Mouse (Mus musculus): Measurements from ENCODE around the gene Phxr2. TPM values are rescaled to one million over a fixed set of nuclear protein-coding genes. Genes with fewer than 3 reads are reported as not detected.

Phxr2 gene
- total RNA-seq, 1 experiment from 2014 or later: not detected

- no peak for DNase-seq
These were observed 6.6 kb upstream of the Phxr2 start for GRCm38 (mm10) chr10:99132595-99133272.

- no peak for DNase-seq
These were observed 6.1 kb upstream of the Phxr2 start for GRCm38 (mm10) chr10:99132189-99132588.

DNA sequence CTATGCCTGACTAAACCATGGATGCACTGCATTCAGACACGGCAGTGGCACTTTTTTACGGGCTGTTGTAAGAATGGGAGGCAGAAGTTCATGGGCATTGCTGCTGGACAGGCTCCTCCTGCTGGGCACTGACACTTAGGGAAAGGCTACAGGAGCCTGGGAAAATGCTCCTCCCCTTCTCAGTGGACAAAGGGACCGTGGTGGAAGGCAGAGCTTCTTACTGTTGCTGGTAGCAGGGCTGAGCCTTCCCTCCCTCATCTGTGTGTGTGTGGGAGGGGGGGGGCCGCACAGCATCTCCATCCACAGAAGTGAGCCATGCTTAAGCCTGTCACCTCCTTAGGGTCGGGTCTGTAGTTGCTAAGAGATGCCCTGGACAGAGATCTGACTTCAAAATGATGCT is 5.2 kb upstream of the Phxr2 start:
- DNase-seq: no peak

- no peak for DNase-seq
These were observed 4.5 kb upstream of the Phxr2 start for GRCm38 (mm10) chr10:99130611-99131010.

DNA sequence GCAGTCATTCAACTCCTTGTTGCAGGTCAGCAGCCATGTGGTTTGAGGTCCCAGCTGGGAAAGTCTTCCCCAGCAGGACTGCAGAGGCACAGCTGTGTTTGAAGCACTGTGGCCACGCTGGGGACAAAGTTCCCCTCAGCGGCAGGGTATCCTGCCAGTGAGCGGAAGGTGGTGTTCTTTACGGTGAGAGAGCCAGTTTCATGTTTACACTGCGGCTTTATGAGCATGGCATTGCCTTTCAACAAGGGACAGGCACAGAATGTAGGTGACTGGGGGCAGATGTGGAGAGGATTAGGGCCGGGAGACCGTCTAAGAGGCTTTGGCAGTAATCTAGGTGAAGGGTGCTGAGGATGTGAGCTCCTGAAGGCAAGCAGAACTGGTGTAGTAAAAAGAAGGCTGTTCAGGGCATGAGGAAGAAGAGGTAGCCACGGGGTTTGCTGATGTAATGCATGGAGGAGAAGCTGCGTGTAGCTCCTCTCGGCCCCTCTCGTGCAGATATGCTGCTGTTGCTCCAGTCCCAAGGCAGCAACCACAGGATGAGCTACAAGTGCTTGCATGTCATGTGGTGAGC is 1.7 kb upstream of the Phxr2 start:
- DNase-seq: no peak

DNA sequence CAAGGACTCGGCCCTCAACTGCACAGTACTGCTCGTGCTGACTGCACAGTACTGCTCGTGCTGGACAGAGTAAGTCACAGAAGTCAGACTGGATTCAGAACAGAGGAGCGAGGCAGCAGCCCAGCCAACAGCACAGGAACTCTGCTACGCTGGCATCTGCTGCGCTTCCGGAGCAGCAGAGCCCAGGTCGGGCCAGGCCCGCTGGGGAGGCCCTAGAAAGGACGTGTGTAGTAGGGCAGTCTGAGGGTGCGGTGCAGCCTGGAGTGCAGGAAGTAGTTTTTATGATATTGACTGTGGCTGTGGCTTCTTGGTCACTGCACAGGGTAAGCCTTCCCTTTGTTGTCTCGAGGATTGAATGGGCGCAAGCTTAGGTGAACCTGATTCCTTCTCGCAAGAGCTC is 829 bp upstream of the Phxr2 start:
- DNase-seq: no peak

GRCm38 (mm10) chr10:99119471-99119870 is 6.7 kb downstream of the Phxr2 start:
- no peak for DNase-seq

DNA sequence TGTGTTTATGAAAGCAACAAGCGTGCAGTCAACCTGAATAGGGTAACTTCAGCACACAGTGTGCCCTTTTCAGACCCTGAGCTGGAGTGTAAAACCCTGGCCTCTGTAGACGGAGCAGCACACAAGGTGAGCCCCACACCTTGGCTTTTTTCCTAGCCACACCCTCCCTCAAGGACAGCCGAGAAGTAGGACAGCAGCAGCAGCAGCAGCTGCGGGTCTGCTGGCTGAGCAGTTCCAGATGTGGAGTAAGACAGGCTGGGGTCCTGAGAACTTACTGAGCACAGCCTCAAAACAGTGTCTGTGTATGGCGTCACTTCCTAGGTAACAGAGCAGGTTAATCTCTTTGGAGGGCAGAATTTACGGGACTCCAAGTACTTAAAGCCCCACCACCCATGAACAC is 7.4 kb downstream of the Phxr2 start:
- DNase-seq: no peak

DNA sequence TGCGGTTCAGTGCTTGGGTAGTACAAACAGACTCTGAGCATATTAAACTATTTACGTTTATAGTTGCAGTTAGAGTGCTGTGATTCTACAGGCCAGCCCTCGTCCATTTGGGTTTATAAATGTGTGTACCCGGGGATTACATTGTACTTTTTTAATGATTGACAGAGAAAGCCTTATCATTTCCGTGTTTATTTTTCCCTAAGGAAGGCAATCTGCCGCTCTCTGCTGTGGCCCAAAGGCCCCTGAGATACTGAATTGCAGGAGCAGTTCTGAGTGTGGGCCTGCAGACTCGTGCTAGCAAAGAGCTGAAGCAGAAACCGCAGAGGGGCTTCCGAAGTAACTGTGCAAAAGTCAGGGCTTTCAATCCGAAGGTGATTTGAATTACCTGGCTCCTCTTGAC is 8.2 kb downstream of the Phxr2 start:
- no peak for DNase-seq

DNA sequence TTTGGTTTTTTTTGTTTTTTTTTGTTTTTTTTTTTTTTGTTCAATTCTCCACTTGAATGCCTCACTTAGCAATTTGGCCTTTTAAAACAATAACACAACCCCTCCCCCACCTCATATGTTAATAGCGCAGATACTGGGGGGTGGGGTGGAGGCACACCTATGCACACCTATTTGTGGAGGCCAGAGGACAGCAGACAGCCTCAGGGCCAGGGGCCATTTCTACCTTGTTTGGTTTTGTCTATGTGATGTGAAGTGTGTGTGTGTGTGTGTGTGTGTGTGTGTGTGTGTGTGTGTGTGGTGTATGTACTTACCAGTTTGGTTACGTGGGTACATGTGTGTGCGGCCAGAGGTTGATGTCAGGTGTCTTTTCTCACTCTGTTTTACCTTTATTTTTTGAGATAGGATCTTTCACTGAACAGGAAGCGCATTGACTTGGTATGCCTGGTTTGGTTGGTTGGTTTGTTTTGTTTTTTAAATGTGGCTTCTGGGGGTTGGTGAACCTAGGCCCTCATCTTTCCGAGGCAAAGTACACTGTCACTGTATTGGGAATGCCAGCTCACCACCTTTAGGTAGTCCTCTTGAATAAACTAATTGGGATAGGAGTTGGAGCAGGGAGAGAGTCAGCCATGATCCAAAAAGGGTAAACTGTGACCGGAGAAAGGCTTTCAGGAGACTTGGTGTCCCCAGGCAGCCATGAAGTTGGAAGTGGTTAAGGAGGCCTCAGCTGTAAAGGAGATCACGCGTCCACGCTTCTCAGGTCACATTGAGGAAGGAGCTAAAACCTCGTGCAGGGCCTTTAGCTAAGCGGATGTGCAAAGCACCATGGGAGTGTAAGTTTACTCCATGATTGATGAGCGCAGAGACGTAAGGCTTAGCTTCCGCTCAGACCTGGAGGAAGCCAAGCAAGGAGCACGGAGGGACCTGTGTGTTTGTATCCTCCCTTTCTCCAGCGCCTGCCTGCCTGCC is 9.2 kb downstream of the Phxr2 start:
- DNase-seq: no peak

DNA sequence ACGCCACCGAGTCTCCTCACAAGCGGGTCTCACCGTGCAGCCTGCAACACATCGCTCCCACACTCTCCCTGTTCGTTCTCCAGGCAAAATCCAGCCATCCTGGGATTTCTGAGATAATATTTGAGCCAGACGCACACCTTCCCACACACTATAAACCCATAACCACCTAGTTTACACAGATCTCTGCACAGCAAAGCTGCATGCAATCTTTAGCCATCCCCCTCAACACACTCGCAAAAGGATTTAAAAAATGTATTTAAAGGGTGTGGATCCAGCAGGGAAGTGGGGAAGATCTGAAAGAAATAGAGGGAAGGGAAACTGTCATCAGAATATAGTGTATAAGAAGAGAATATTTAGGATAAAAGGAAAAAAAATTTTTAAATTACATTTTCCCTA is 9.9 kb downstream of the Phxr2 start:
- DNase-seq: no peak

- DNase-seq: no peak
These were observed 10.5 kb downstream of the Phxr2 start for GRCm38 (mm10) chr10:99115471-99116236.

GRCm38 (mm10) chr10:99114295-99114694 is 11.8 kb downstream of the Phxr2 start:
- no peak for DNase-seq

- DNase-seq: no peak
These were observed 12.6 kb downstream of the Phxr2 start for GRCm38 (mm10) chr10:99113533-99113932.

GRCm38 (mm10) chr10:99108431-99108982 is 17.6 kb downstream of the Phxr2 start:
- DNase-seq: no peak

DNA sequence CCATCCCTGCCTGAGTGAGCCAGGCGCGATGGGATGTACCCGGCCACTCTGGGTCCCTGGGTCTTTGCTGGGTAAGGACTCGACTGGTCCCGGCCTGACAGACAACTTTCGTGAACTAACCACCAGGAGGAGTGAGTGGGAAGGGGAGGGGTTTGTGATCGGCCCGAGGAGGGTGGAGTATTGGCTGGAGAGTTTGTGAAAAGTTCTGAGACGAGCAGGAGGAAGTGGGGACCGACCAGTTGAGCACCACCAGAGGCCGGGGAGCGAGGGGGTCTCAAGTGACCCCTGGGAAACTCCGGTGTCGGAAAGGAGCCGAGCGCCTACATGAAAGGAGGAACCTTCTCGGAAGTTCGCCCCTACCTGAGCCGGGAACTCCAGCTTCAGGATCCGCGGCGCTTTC is 18.2 kb downstream of the Phxr2 start, which contains the start of gene Galnt4:
Gene Galnt4 (plus strand): TSS at position 196 of the 400 bp plus-strand sequence.
- peak; percentile 92 for DNase-seq

DNA sequence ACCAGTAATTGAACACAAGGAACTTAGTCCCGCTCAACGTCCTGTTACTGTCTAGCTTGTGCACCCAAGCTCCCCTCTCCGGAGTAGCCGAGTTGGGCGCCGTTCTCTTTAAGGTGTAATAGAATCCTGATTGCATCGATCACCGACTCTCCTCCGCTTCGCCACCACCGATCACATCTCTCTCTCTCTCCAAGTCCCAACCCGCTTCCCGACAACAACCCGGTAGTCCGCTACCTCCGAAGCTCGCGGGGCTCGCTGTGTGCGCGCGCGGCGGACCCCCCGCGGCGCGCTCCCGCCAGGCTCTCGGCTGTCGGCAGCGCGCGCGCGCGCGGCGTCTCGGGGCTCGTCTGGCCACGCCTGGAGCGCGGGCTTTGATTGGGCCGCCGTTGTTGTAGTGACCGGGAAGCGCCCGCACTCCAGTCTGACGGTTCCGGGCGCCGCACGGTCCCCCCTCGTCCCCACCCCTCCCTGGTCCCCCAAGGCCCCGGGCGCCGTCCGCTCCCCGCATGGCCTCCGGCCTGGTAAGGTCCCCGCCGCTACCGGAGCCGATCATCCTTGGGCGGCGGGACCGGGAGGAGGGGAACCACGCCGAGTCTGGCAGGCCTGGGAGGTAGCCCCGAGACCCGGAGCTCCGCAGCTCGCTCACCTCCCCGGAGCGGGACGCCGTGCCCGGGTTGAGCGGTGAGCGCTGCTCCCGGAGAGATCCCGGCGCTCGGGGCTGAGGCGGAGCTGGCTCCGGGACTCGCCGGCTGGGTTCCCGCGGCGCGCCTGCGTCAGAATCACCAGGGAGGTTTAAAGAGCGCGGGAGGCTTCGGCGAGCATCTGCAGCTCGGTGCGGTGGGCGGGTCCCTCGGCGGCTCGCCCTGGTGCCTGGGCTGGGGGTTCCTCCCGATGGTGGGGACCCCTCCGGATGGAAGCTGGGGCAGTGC is 19.2 kb downstream of the Phxr2 start, which contains the start of gene Poc1b:
Gene Poc1b (plus strand): TSS at position 334 of the 929 bp plus-strand sequence.
- DNase-seq: peak; percentile 93

DNA sequence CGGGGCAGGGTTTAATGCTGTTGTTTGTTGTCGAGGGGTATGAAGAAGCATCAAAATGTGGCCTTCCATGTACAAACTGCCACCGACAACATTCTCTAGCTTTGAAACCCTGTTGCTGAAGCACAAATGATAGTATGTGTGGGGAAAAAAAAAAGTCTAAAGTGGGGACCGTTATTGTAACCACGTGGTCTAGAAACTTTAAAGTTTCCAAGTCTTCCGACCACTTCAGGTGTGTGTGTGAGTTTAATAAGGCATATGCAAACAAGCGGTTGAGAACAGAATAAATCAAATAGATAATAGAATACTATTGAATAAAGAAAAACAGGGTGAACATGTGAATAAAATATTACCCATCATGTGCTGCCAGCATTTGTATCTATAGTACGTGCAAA is 19.8 kb downstream of the Phxr2 start:
- DNase-seq: no peak

DNA sequence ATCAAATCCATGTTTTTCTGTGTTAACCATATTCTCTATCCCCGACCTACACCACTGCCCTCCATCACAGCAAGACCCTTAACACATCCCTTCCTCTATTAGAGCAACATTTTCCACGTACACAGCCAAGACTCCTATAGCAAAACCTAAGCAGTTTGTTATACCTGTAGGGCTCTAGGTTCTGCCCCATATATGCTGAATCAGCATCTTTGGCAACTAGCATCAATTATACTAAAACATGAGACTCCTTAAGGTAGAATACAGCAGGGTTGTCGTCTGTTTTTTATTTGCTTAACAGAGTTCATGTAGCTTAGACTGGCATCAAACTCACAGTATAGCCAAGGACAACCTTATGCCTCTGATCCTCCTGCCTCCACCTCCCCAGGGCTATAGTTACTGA is 20.6 kb downstream of the Phxr2 start:
- no peak for DNase-seq

DNA sequence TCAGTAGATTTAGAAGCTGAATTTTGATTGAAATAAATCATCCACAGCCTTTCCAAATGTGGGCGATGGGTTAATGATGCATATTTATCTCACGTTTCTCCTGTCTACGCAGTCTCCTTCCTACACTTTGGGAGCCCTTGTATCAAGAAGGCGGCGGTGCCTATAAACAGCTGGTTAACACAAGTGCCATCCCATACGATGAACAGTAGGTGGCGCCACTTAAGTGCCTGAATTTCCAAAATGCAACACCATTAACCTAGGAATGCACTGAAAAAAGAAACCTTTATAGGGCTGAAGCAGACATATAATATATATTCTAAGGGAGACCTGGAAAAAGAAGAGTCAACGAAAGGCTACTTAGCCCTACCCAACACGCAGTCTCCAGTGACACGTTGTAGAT is 28.8 kb downstream of the Phxr2 start:
- peak; percentile 59 for DNase-seq

DNA sequence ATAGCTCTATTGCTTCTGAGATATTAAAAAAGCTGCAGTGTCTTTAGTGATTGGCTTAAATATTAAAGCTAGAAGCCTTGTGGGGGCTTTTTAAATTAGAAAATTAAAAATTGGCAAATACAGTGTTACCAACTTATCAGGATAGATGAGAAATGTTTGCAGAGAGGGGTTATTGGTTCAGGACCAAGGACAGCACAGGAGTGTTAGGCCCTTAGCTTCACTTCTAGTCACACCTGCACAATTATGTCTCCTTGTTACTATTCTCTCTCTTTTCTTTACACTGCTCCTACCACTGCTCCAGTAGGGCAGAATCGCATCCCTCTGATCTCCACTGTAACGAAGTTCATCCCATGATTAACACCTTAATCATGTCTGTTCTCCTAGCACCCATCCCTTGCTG is 31.0 kb downstream of the Phxr2 start:
- DNase-seq: no peak
